9 mouse cellular contexts compared by ENCODE assay signal in the genomic region with DNA sequence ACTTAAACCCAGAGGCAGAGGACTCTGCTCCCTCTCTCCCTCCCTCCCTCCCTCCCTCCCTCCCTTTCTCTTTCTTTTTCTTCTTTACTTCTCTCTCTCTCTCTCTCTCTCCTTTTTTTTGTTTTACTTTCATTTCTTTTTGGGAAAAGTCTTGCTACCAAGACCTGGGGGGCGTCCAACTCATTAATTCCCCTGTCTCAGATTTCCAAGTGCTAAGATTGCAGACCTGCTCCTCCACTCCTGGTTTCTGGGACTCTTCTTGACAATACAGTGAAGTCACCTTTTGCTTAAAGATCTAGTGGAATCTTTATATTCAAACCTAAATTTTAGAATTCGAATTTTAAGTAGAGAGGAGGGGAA. TPM values are rescaled to one million over a fixed set of nuclear protein-coding genes. Genes with fewer than 3 reads are reported as not detected.
A peak's percentile ranks its signal among the peaks of the same experiment; 100 is the strongest.
DNase-seq lines count a peak whose midpoint lies in the region; ATAC-seq and TF ChIP-seq lines count a peak whose summit lies in the region.
"Had no signal": no experiment of that assay in that cellular context is flagged by ENCODE, and none has a peak within 500 bp of the region (broad histone marks: within the 10 kb centered on the region; RNA-seq: fewer than 3 reads in every experiment).

No protein-coding gene starts in this region.

- DNase-seq in kidney, postnatal 0 days (ENCODE audit: low spot score), result no peak
- no peak for DNase-seq in kidney, adult 9 months
- no peak for DNase-seq in limb, embryonic 11.5 days (ENCODE audit: low spot score)
- no peak for DNase-seq in ovary, postnatal 10 days (ENCODE audit: low spot score)
- DNase-seq in right cerebral cortex, adult 18-20 months, result no peak
- DNase-seq in kidney, postnatal 25 days, result no peak

- H3K27me3 ChIP-seq in kidney, postnatal 0 days (ENCODE audit: insufficient read depth, low read length), result no peaks in the 10 kb centered on the region
- H3K27me3 ChIP-seq in forebrain, embryonic 12.5 days, result no peaks in the 10 kb centered on the region
- no peaks in the 10 kb centered on the region for H3K27me3 ChIP-seq in limb, embryonic 11.5 days (ENCODE audit: control insufficient read depth, insufficient read depth, low read length)
- H3K27me3 ChIP-seq in neural tube, embryonic 13.5 days, result no peaks in the 10 kb centered on the region

- H3K4me1 ChIP-seq in kidney, postnatal 0 days (replicated peaks; ENCODE audit: insufficient read depth, low read length), result peaks cover 10% of the 10 kb centered on the region
- peaks cover 25% of the 10 kb centered on the region for H3K4me1 ChIP-seq in forebrain, embryonic 12.5 days
- peaks cover 5% of the 10 kb centered on the region for H3K4me1 ChIP-seq in limb, embryonic 11.5 days (ENCODE audit: control insufficient read depth, insufficient read depth, low read length)
- H3K4me1 ChIP-seq in neural tube, embryonic 13.5 days (replicated peaks), result peaks cover 33% of the 10 kb centered on the region

- H3K36me3 ChIP-seq in kidney, postnatal 0 days (ENCODE audit: insufficient read depth, low read length), result peaks cover 13% of the 10 kb centered on the region; the same call in 1 of the 2 replicates
- H3K36me3 ChIP-seq in forebrain, embryonic 12.5 days (replicated peaks), result peaks cover 13% of the 10 kb centered on the region
- H3K36me3 ChIP-seq in limb, embryonic 11.5 days (ENCODE audit: control insufficient read depth, insufficient read depth, low read length), result peaks cover 3% of the 10 kb centered on the region; the same call in 1 of the 2 replicates
- H3K36me3 ChIP-seq in neural tube, embryonic 13.5 days, result peaks cover 11% of the 10 kb centered on the region

- H3K9ac ChIP-seq in kidney, postnatal 0 days (ENCODE audit: low read depth, low read length), result no peak overlapping the region
- H3K9ac ChIP-seq in forebrain, embryonic 12.5 days, result no peak overlapping the region
- H3K9ac ChIP-seq in limb, embryonic 11.5 days (ENCODE audit: low read length), result no peak overlapping the region
- peak overlapping the region; percentile 18; the same call in 1 of the 2 replicates for H3K9ac ChIP-seq in neural tube, embryonic 13.5 days

- 7% methylated on average over 2 of the region's 2 CpGs for WGBS in kidney, postnatal 0 days
- 4% methylated on average over 2 of the region's 2 CpGs for WGBS in forebrain, embryonic 12.5 days
- WGBS in limb, embryonic 11.5 days, result 9% methylated on average over 2 of the region's 2 CpGs
- WGBS in neural tube, embryonic 13.5 days, result 10% methylated on average over 2 of the region's 2 CpGs

- no peaks in the 10 kb centered on the region for H3K9me3 ChIP-seq in kidney, postnatal 0 days (replicated peaks; ENCODE audit: low read length)
- H3K9me3 ChIP-seq in forebrain, embryonic 12.5 days, result no peaks in the 10 kb centered on the region
- no peaks in the 10 kb centered on the region for H3K9me3 ChIP-seq in limb, embryonic 11.5 days (ENCODE audit: control insufficient read depth, low read length)
- no peaks in the 10 kb centered on the region for H3K9me3 ChIP-seq in neural tube, embryonic 13.5 days

- TF ChIP-seq CTCF in kidney, postnatal 0 days (IDR thresholded peaks at IDR 0.05; ENCODE audit: low read depth), result no peak

- peak overlapping the region; percentile 44 for H3K4me2 ChIP-seq in kidney, postnatal 0 days (ENCODE audit: low read length)
- H3K4me2 ChIP-seq in forebrain, embryonic 12.5 days, result peak overlapping the region; percentile 96
- peak overlapping the region; percentile 89; the same call in 1 of the 2 replicates for H3K4me2 ChIP-seq in limb, embryonic 11.5 days (ENCODE audit: low read depth, severe bottlenecking)
- H3K4me2 ChIP-seq in neural tube, embryonic 13.5 days, result peak overlapping the region; percentile 75

- no peak for ATAC-seq in kidney, postnatal 0 days (replicated peaks; ENCODE audit: low FRiP score, low read depth)
- peak; percentile 18; the same call in 1 of the 2 replicates for ATAC-seq in forebrain, embryonic 12.5 days (ENCODE audit: low FRiP score)
- ATAC-seq in limb, embryonic 11.5 days (ENCODE audit: insufficient number of reproducible peaks, low FRiP score, low TSS enrichment, low read depth), result no peak
- no peak for ATAC-seq in neural tube, embryonic 13.5 days (ENCODE audit: low read depth)

- peak overlapping the region; percentile 51; the same call in 1 of the 2 replicates for H3K4me3 ChIP-seq in kidney, postnatal 0 days (replicated peaks; ENCODE audit: low read depth, low read length)
- H3K4me3 ChIP-seq in forebrain, embryonic 12.5 days (replicated peaks), result peak overlapping the region; percentile 80; the same call in 1 of the 2 replicates
- peak overlapping the region; percentile 73; the same call in 1 of the 2 replicates for H3K4me3 ChIP-seq in limb, embryonic 11.5 days (ENCODE audit: low read depth, low read length)
- H3K4me3 ChIP-seq in neural tube, embryonic 13.5 days, result peak overlapping the region; percentile 79; the same call in 1 of the 2 replicates

- H3K27ac ChIP-seq in kidney, postnatal 0 days, result peak overlapping the region; percentile 27; the same call in 1 of the 2 replicates
- H3K27ac ChIP-seq in forebrain, embryonic 12.5 days, result no peak overlapping the region
- H3K27ac ChIP-seq in limb, embryonic 11.5 days (replicated peaks; ENCODE audit: low read depth, low read length), result no peak overlapping the region
- no peak overlapping the region for H3K27ac ChIP-seq in neural tube, embryonic 13.5 days (replicated peaks)

RNA-seq across cellular contexts. Expression of a gene that starts 0.4 kb away (rescaled TPM):
- 17.1 and 17.7 TPM in 2 replicates for polyA plus RNA-seq in kidney, postnatal 0 days (2015; fragmentation: Nextera tagmentation; extraction: Ambion mirVana)
- polyA plus RNA-seq in forebrain, embryonic 12.5 days (2016; fragmentation: Nextera tagmentation; extraction: Ambion mirVana), result 22.7 and 24.9 TPM in 2 replicates
- 17.7 and 18.9 TPM in 2 replicates for polyA plus RNA-seq in limb, embryonic 11.5 days (2014; fragmentation: Nextera tagmentation; extraction: Ambion mirVana)
- polyA plus RNA-seq in neural tube, embryonic 13.5 days (2015; fragmentation: Nextera tagmentation; extraction: Ambion mirVana), result 30.4 and 31.1 TPM in 2 replicates

RNA-seq across cellular contexts. Expression of a gene that starts 15.2 kb away (rescaled TPM):
- polyA plus RNA-seq in kidney, postnatal 0 days (2015; fragmentation: Nextera tagmentation; extraction: Ambion mirVana), result 97.5 and 107 TPM in 2 replicates
- 119 and 120 TPM in 2 replicates for polyA plus RNA-seq in forebrain, embryonic 12.5 days (2016; fragmentation: Nextera tagmentation; extraction: Ambion mirVana)
- 174 and 185 TPM in 2 replicates for polyA plus RNA-seq in limb, embryonic 11.5 days (2014; fragmentation: Nextera tagmentation; extraction: Ambion mirVana)
- 31.6 and 33.5 TPM in 2 replicates for polyA plus RNA-seq in neural tube, embryonic 13.5 days (2015; fragmentation: Nextera tagmentation; extraction: Ambion mirVana)

RNA-seq across cellular contexts. Expression of a gene that starts 35.7 kb away (rescaled TPM):
- polyA plus RNA-seq in kidney, postnatal 0 days (2015; fragmentation: Nextera tagmentation; extraction: Ambion mirVana), result 32.6 and 33.3 TPM in 2 replicates
- polyA plus RNA-seq in forebrain, embryonic 12.5 days (2016; fragmentation: Nextera tagmentation; extraction: Ambion mirVana), result 15.3 and 16.0 TPM in 2 replicates
- 5.4 and 5.7 TPM in 2 replicates for polyA plus RNA-seq in limb, embryonic 11.5 days (2014; fragmentation: Nextera tagmentation; extraction: Ambion mirVana)
- polyA plus RNA-seq in neural tube, embryonic 13.5 days (2015; fragmentation: Nextera tagmentation; extraction: Ambion mirVana), result 19.7 and 21.8 TPM in 2 replicates

RNA-seq across cellular contexts. Expression of a gene that starts 41.0 kb away (rescaled TPM):
- not detected in 2 replicates for polyA plus RNA-seq in kidney, postnatal 0 days (2015; fragmentation: Nextera tagmentation; extraction: Ambion mirVana)
- polyA plus RNA-seq in forebrain, embryonic 12.5 days (2016; fragmentation: Nextera tagmentation; extraction: Ambion mirVana), result not detected in 2 replicates
- not detected in 2 replicates for polyA plus RNA-seq in limb, embryonic 11.5 days (2014; fragmentation: Nextera tagmentation; extraction: Ambion mirVana)
- polyA plus RNA-seq in neural tube, embryonic 13.5 days (2015; fragmentation: Nextera tagmentation; extraction: Ambion mirVana), result not detected in 2 replicates

RNA-seq across cellular contexts. Expression of a gene that starts 46.8 kb away (rescaled TPM):
- 4.2 and 7.1 TPM in 2 replicates for polyA plus RNA-seq in kidney, postnatal 0 days (2015; fragmentation: Nextera tagmentation; extraction: Ambion mirVana)
- polyA plus RNA-seq in forebrain, embryonic 12.5 days (2016; fragmentation: Nextera tagmentation; extraction: Ambion mirVana), result not detected in 2 replicates
- polyA plus RNA-seq in limb, embryonic 11.5 days (2014; fragmentation: Nextera tagmentation; extraction: Ambion mirVana), result not detected in 2 replicates
- polyA plus RNA-seq in neural tube, embryonic 13.5 days (2015; fragmentation: Nextera tagmentation; extraction: Ambion mirVana), result not detected in 2 replicates
- polyA plus RNA-seq: Patski had no signal

Comparison
In these comparisons a context has a peak if more than half of its experiments do, and no peak if none do; other contexts are left out.
1. H3K4me2 ChIP-seq: peak in every context shown above with its lines; median percentile 96 in forebrain, embryonic 12.5 days; 89 in limb, embryonic 11.5 days; 75 in neural tube, embryonic 13.5 days; 44 in kidney, postnatal 0 days.